Mouse (Mus musculus) adrenal gland, postnatal 10 days (tissue): ENCODE measurements around the gene Ergic2. TPM values are rescaled to one million over a fixed set of nuclear protein-coding genes. Genes with fewer than 3 reads are reported as not detected.
"Not testable (repeated sequence)": the region's sequence is repeated elsewhere in the genome, so short reads cannot be mapped to it uniquely, and the experiment has no call there.

Source experiments
- DNase-seq: peaks from one replicate; pipeline ENCODE4 v3.0.0; 2021; ENCODE audit warnings: mixed read lengths
- total RNA-seq, 2 experiments: library from RNA; stranded (reverse); gene quantifications; 2 replicates each; pipeline ENCODE4 v1.2.3; 2021

Gene Ergic2
- total RNA-seq, 2 experiments from 2014 or later, result 67.7 to 71.7 TPM

DNA sequence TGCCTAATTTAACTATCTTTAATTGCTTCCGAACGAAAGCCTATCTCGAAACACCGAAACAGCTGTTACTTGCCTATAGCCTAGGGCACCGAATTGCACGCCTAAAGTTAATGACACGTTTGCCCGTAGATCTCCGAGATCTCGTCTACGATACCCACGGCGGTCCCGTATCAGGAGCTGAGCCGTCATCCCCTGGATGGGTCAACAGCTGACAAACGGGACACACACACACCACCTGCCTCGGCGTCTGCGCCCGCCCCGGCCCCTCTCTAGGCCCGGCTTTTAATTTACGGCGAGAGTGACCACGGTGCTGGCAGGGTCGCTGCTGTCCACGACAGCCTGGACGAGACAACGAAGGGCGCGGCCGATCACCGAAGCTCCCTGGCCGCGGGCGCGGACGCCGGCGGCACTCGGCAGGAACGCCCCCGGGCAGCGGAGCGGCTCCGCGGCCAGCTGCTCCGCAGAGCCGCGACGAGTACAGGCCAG lies 740 bp downstream of the Ergic2 start:
- no peak for DNase-seq

DNA sequence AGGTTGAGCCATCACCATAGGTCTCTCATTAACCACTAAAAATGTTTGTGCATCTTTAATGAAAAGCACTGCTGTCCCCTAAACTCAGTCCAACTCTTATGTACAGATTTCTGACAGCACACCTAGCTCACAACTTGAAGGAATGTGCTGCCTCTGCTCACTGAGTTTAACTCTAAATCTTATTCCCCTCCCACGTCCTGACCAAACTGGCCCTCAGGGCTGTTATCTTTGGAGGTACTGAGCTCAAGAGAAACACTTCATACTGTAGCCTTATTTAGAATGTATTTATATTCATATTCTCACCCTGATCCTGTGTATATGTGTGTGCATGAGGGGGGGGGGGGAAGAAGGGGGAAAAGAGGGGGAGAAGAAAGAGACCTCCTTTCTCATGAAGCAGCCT lies 4.7 kb downstream of the Ergic2 start:
- no peak for DNase-seq

DNA sequence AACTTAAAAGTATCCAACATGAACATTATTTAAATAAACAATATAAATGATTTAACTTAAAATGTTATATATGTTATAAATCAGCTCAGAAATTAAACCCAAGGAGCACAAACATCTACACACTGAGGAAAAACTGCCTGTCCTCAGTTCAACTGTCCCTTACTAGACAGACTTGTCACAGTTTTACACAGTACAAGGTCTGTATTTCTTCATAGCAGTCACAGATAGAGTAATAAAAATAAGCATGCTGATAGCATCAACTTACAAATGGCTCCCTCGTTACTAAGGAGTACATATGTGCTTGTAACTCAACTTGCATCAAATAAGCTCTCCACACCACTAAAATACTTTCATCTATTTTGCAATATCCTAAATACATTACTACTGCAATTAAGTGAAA lies 7.0 kb downstream of the Ergic2 start:
- DNase-seq, result no peak

DNA sequence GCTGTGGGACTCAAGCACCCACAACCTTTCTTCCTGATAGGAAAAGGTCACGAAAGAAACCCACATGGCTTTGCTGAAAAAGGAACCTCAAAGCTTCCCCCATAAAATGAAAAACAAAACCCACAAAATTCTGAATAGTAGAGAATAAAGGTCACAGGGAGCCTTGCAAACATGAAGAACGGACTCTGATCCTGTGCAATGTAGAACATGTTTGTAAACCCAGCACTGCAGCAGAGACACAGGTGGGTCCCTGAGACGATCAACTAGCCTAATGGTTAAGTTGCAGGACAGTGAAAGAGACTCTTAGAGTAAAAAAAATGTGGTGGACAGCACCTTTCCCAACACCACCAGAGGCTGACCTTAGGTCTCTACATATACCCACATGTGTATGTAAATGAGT lies 12.4 kb downstream of the Ergic2 start:
- DNase-seq, result no peak

DNA sequence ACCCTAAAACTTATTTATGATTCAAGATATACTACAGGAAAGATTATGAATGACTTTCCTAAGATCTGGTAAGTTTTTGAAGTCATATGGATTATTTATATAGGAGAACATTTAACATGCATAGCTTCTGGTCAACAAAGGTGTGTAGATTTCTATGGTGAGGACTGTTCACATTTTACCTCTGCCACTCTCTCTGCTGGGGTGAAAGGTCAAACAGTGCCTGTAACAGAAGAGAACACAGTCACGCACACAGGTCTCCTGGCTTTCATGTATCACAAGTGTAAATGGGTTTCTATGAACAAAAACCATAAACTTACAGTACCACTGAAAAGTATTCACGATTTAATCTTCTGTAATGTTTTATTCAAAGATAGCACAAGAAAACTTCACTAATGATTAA lies 13.0 kb downstream of the Ergic2 start:
- no peak for DNase-seq

DNA sequence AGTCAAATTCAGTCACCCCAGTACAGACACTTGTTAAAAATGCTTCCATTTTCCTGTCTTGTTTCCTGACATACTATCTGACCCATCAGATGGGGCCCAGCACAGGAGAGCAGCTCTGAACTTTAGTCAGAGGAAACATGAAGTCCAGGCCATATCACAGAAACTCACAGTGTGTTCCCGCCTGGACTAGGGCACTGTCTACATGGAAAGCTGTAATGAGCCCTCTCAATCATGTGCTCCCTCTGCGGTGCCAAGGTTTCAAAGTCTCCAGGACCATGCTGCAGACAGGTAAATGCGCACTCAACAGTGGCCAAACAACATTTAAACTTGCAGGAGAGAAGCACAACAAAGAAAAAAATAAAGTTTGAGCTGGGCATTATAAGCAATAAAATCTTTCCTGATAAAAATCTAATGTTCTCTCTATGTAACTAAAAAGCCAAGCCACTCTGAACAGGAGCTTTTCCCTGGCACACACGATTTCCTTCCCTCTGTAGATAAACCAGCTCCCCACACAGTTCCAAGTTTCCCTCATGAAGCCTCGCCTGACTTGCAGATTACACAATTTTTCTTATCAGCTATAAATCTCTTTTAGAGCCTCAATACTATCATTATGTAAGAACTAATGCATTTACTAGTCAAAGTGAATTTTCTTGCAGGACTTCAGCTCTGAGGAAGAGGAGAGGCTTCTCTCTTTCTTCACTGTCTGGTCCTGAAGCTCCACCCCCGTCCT lies 18.0 kb downstream of the Ergic2 start:
- DNase-seq, result peak; percentile 12

DNA sequence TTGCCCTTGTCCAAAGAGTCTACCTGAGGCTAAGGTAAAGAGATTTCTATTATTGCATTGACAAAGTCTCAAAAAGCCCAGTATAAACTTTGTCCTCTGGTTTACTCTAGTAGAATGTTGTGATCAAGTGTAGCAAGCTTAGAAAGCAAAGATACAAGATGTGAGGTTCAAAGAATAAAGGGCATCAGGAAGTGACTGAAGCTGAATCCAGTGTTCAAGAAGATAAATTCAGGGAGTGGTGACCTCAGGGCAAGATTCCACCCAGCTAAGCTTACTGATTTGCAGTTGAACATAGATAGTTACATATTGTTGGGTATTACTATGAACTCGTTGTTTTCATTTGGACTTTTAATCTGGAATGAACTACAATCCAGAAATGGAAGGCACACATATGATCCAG lies 26.5 kb downstream of the Ergic2 start:
- no peak for DNase-seq

DNA sequence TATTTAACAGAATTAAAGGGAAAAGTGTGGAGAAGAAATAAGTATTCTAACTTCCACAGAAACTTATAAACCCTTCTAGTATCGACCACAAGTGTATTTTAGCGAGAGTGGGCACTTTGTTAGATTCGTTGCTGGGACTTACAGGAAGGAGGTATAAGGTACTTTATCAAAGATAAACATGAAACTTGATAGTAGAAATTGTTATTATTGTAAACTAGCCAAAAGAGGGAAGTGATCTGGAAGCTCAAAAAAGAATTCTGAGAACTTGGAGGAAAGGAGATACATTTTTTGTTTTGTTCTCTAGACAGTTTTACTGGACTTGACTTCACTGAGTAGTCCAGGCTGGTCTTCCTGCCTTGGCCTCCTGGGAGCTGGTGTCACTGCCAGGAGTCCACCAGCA lies 39.3 kb downstream of the Ergic2 start:
- no peak for DNase-seq

DNA sequence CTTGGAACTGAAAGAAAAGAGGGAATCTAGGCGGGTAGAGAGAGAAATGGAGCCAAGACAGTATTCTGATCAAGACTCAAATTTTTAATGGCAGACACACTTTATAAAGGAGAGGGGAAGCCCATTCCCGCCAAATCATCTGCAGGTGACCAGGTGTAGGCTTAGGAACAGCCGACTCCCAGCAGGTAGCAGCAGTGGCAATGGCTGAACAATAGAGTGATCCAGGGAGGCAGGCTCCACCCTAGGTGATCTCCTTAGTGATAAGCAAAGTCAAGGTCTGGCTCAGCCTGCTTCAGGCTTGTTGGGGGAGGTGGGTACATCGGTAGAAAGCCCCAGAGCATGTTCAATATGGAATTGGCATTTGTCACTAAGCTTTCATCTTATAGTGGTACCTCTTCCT lies 59.9 kb downstream of the Ergic2 start:
- DNase-seq, result not testable (repeated sequence)

DNA sequence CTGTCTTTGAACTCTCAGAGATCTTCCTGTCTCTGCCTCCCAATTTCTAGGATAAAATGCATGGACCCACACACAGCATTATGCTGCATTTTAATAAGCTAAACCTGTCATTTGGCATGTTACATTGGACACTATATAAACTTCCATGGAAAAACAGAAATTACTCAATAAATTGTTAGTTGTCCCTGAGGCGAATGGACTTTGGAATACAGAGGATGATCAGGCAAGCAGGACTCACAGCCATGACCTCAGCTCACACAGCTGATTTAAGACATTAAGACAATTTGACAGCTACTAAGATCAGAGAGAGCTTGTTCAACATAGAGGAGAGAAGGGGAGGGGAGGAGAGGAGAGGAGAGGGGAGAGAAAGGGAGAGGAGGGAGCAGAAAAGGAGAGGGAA lies 69.8 kb downstream of the Ergic2 start:
- no peak for DNase-seq

DNA sequence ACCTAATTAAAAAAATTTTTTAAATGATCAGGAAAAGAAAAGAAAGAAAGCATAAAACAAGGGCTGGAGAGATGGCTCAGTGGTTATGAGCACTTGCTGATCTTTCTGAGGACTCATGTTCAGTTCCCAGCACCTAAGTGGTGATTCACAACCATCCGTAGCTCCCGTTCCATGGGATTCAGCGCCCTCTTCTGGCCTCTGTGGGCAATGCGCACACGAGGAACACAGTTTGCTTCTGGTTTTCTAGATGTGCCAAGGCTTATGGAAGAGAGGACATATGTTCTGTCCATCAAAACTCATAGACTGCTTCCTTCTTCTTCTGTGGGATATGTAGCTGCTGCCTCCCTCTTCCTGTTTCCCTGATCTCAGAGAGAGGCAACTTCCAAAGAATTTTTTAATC lies 70.3 kb downstream of the Ergic2 start:
- no peak for DNase-seq

DNA sequence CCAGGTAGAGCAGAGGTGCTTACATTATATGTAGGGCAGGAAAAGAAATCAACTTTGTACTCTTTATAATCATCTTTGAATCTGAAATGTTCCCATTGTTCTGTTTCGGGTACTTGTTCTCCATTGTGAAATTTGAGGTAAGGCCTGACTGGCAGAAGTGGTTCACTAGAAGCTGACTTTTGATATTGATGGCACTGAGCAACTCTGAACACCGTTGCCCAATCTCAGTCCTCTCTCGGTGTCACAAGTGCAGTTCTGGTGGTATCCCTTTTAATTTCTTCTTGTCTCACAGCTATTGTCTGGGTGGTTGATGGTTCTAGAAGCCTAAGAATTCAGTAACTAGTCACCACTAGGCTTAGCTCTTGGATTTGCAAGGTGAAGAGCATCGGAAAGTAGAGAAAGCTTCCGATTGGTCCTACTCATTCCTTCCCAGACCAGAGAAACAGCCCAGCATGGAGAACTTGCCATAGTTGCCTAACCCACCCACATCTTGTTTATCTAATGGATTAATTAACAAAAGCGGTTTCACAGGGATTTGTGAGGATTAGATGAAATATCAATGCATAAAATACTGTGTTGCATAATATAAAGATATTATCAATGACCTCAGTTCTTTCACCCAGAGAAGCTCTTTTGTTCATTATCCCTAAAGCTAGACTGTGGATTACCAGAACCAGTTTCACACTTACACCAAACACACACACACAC lies 72.7 kb downstream of the Ergic2 start:
- no peak for DNase-seq

DNA sequence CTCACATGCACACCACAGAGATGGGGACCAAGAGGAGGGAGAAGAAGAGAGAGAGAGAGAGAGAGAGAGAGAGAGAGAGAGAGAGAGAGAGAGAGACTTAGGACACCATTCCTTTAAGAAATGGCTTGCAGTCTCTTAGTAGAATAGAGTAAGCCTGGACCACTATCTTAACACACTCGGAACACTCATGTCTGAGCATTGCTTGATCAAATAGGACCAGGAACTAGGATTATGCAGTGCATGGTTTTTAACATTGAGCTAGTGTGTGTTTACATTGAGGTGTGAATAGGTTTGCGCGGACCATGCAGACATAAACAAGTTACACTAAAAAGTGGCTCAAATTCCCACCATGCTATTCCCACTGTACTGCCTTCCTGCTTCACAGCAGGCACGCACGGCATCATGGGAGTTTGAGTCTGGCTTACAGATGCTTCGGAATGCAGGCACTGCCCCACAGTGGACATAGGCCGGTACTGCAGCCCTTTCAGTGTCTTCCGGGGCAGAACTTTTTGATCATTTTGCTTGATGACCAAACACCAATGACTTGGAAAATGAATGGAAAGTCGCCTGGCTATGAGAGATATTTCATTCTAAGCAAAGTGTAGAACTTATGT lies 76.3 kb downstream of the Ergic2 start:
- DNase-seq, result peak; percentile 89

DNA sequence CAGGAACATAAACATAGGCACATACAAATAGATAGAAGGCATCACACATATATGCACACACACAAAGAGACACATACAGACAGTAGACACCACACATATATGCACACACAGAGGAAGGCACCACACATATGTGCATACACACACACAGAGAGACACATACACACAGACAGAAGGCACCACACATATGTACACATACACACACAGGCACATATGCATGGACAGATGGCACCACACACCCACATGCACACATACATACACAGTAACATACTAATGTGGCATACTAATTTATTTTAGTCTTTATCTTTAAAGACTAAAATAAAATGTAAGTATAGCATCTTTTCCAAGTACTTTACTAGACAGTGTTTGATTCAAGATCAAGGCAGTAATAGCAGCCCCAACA lies 78.6 kb downstream of the Ergic2 start:
- DNase-seq, result no peak

DNA sequence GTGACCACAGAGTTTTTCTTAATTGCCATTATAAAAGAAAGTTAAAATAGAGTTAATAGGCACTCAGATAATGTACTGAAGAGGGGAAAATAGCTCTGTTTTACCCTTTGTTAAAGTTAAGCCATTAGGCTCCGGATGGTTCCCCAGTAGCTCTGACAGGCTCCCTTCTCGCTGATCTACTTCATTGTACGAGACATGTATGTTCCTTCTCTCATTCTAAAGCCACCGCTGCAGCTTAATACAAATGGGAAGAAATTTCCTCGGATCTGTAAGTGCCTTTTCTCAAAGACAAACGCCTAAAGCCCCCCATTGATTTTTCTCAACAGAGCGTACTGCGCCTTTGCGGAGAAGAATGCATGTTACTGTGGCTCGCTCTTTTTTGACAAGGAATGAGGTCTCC lies 79.9 kb downstream of the Ergic2 start:
- no peak for DNase-seq

Other genes with a start within 250 kb of the Ergic2 start
- gene Far2, start 165.1 kb downstream of the Ergic2 start, total RNA-seq, result 1 to 10 TPM; 2.9 to 4.0 TPM
- 10 to 100 TPM in 1 of 2 experiments, 1 to 10 TPM in 1; 8.5 to 15.2 TPM for gene Tmtc1, start 232.0 kb upstream of the Ergic2 start, total RNA-seq